Mouse (Mus musculus) kidney, embryonic 15.5 days (tissue): Measurements from ENCODE around the gene Tmem18. TPM values are rescaled to one million over a fixed set of nuclear protein-coding genes. Genes with fewer than 3 reads are reported as not detected.

ENCODE experiments used
- ATAC-seq: fragments of 200-750 bp; cut with Nextera tagmentation; replicated peaks from 2 replicates; pipeline ENCODE4 v1.8.0; 2017; ENCODE audit warnings: moderate TSS enrichment; ENCODE audit not compliant: low FRiP score
- H3K27ac ChIP-seq: fragments of 300-500 bp; sonication (generic); 2 replicates; pipeline ENCODE4 v1.5.1; 2015; ENCODE audit warnings: mild to moderate bottlenecking, inconsistent platforms
- H3K27me3 ChIP-seq: fragments of 300-500 bp; sonication (generic); 2 replicates; pipeline ENCODE4 v1.6.1; 2015; ENCODE audit warnings: inconsistent platforms
- H3K36me3 ChIP-seq: fragments of 300-500 bp; sonication (generic); 2 replicates; pipeline ENCODE4 v1.6.1; 2015; ENCODE audit warnings: inconsistent platforms
- H3K4me1 ChIP-seq: fragments of 300-500 bp; sonication (generic); 2 replicates; pipeline ENCODE4 v1.6.1; 2015; ENCODE audit warnings: inconsistent platforms
- H3K4me2 ChIP-seq: fragments of 300-500 bp; sonication (generic); 2 replicates; pipeline ENCODE4 v1.6.1; 2015; ENCODE audit warnings: moderate library complexity, mild to moderate bottlenecking, inconsistent platforms
- H3K4me3 ChIP-seq: fragments of 300-500 bp; sonication (generic); replicated peaks from 2 replicates; pipeline ENCODE4 v1.5.1; 2015; ENCODE audit warnings: mild to moderate bottlenecking, inconsistent platforms
- H3K9ac ChIP-seq: fragments of 300-500 bp; sonication (generic); 2 replicates; pipeline ENCODE4 v1.6.1; 2015; ENCODE audit warnings: mild to moderate bottlenecking, inconsistent platforms
- H3K9me3 ChIP-seq: fragments of 300-500 bp; sonication (generic); replicated peaks from 2 replicates; pipeline ENCODE4 v1.6.1; 2016; ENCODE audit warnings: inconsistent platforms
- WGBS: fragments of 180-500 bp; shearing (Covaris S2); methylation state at CpG from one replicate; pipeline ENCODE4 v1.1.7; 2015; ENCODE audit warnings: mixed read lengths; 5-methylcytosine and 5-hydroxymethylcytosine counted together
- polyA plus RNA-seq: library from polyadenylated mRNA; unstranded; fragments of >200 nt; fragmentation: Nextera tagmentation; extraction: Ambion mirVana; gene quantifications from 2 replicates; pipeline ENCODE4 v1.2.1, GENCODE M21; 2015

Gene Tmem18
- polyA plus RNA-seq, result 27.3 and 29.6 TPM in 2 replicates

DNA sequence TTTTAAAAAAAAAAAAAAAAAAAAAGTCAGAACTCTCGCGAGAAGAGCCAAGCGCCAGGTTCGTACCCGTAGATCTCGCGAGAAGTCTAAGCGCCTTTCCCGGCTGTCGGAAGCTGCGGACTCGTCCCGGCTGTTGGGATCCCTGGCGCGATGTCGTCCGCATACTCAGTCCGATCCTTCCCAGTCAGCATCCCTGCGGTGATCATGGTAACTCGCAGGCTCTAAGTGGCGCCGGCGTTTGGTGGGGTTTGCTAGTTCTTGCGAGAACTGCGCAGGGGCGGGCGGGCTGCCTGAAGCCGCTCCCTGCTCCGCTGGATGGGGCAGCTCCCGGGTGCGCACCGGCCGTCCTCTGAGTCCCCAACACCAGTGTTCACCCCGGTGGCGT lies at the start of gene Tmem18:
Gene Tmem18, plus strand, starts transcription at position 71 of the 385 bp plus-strand sequence.
- Histone ChIP-seq H3K4me2 (peak within 1 kb of the TSS; percentile 89), H3K4me3 (peak within 1 kb of the TSS; percentile 75), H3K4me1 (peaks cover 28% of the 10 kb centered on the region), H3K36me3 (peaks cover 22% of the 10 kb centered on the region), H3K27ac (peak within 1 kb of the TSS; percentile 92), H3K27me3 (no peaks in the 10 kb centered on the region), H3K9me3 (no peaks in the 10 kb centered on the region), H3K9ac (peak within 1 kb of the TSS; percentile 73)
- 0% methylated on average over 35 of the region's 35 CpGs for WGBS
- ATAC-seq, result peak; percentile 88

DNA sequence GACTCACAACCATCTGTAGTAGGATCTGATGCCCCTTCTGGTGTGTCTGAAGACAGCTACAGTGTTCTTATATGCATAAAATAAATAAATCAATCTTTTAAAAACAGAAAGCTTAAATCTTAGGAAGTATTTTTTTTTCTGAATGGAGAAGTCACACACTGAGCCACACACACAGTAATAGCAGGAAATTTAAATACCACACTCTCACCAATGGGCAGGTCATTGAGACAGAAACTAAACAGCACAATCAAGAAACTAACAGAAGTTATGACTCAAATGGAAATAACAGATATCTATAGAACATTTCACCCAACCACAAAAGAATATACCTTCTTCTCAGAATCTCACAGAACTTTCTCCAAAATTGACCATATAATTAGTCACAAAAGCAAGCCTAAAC lies 26.9 kb upstream of the Tmem18 start:
- H3K4me3 ChIP-seq, result no peak overlapping the region
- no peaks in the 10 kb centered on the region for H3K36me3 ChIP-seq
- ATAC-seq, result no peak
- 0 out of 2 replicates have a peak, but pooled peaks cover 3% of the 10 kb centered on the region for H3K4me1 ChIP-seq
- H3K27ac ChIP-seq, result no peak overlapping the region
- no peak overlapping the region for H3K4me2 ChIP-seq
- H3K9ac ChIP-seq, result no peak overlapping the region
- no peaks in the 10 kb centered on the region for H3K9me3 ChIP-seq
- H3K27me3 ChIP-seq, result no peaks in the 10 kb centered on the region

DNA sequence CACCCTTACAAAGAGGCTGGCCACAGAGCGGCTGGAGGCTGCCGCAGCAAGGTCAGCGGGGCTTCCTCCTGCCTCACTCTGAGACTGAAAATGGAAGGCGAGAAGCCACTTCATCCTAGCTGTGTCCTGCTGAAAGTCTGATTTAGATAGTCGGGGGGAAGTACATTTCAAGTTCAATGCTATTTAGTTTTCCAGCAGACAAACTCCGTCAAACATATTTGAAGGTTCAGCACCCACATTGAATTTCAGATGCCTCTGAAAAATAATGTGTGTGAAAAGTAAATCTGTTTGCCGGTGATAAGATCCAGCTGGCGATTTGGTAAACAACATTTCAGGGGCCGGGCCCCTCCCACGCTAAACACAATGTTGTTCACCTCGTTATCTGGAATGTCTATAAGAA lies 22.8 kb upstream of the Tmem18 start:
- Histone ChIP-seq H3K36me3 (no peaks in the 10 kb centered on the region), H3K9ac (no peak overlapping the region), H3K9me3 (no peaks in the 10 kb centered on the region), H3K4me3 (no peak overlapping the region), H3K27ac (peak overlapping the region; percentile 45; the same call in 1 of the 2 replicates), H3K27me3 (no peaks in the 10 kb centered on the region), H3K4me1 (0 out of 2 replicates have a peak, but pooled peaks cover 3% of the 10 kb centered on the region), H3K4me2 (peak overlapping the region; percentile 35)
- 16% methylated on average over 11 of the region's 11 CpGs for WGBS
- ATAC-seq, result 0 out of 2 replicates have a peak, but pooled peaks have one; percentile 46

DNA sequence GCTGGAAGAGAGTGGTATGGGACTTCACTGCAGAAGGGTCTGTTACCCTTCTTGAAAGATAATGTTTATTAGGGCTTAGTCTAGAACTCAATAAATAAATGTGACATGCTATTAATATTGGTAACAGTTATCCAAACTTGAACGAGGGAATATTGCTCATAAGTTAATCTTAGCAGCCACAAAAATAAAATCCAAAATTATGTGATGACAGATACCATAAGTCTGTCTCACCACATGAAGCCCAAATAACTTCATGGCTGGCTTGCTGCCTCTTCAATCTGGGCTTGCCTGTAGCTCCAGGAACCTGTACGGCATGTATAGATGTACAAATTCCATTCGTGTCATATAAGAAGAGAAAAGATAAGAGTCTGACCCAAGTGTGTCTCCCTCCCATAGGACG lies 12.2 kb upstream of the Tmem18 start:
- 76% methylated on average over 4 of the region's 4 CpGs for WGBS
- Histone ChIP-seq H3K27ac (no peak overlapping the region), H3K27me3 (no peaks in the 10 kb centered on the region), H3K4me2 (no peak overlapping the region), H3K4me1 (no peaks in the 10 kb centered on the region), H3K9me3 (no peaks in the 10 kb centered on the region), H3K9ac (no peak overlapping the region), H3K36me3 (no peaks in the 10 kb centered on the region), H3K4me3 (no peak overlapping the region)
- no peak for ATAC-seq

DNA sequence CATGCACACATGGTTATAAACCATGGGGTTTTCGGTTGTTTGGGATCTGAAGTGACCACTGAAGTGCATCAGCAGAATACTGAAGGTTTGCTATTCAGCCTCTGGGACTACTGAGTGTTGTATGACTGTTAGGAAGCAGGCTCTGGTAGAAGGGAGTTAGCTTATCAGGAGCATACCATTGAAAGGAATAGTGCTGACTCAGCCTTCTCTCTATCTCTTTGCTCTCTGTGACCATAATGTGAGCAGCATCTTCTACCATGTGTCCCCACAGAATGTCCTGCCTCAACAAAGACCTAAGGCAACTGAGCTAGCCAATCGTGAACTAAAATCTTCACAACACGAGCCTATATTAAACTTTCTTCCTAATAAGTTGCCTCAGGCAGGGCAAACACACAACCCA lies 8.3 kb upstream of the Tmem18 start:
- H3K4me1 ChIP-seq, result no peaks in the 10 kb centered on the region
- H3K4me3 ChIP-seq, result no peak overlapping the region
- 84% methylated on average over 3 of the region's 3 CpGs for WGBS
- H3K36me3 ChIP-seq, result no peaks in the 10 kb centered on the region
- H3K9me3 ChIP-seq, result no peaks in the 10 kb centered on the region
- no peak overlapping the region for H3K4me2 ChIP-seq
- H3K9ac ChIP-seq, result no peak overlapping the region
- ATAC-seq, result no peak
- H3K27me3 ChIP-seq, result no peaks in the 10 kb centered on the region
- no peak overlapping the region for H3K27ac ChIP-seq

DNA sequence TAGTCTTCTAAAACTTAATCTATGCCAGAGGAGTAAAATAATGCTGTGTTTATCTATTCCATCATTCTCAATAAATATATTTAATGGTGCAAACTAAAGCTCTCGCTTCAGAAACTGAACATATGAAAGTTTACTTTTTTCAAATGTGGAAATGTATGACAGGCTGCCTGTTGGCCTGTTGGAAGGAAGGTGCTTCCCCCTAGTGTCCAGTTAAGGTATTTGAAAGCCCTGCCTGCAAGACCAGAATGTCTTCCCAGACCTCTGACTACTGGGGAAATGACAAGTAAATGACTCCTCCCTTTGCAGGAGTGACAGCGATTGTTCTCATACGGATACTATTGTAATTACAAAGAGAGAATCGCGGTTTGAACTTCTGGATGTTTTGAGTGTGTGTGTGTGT lies 6.2 kb upstream of the Tmem18 start:
- no peak overlapping the region for H3K4me3 ChIP-seq
- H3K27me3 ChIP-seq, result no peaks in the 10 kb centered on the region
- 14% methylated on average over 5 of the region's 5 CpGs for whole genome bisulfite sequencing
- 0 out of 2 replicates have a peak, but pooled peaks have one; percentile 74 for ATAC-seq
- no peak overlapping the region for H3K4me2 ChIP-seq
- H3K4me1 ChIP-seq, result no peaks in the 10 kb centered on the region
- H3K9me3 ChIP-seq, result no peaks in the 10 kb centered on the region
- H3K27ac ChIP-seq, result no peak overlapping the region
- no peak overlapping the region for H3K9ac ChIP-seq
- no peaks in the 10 kb centered on the region for H3K36me3 ChIP-seq

DNA sequence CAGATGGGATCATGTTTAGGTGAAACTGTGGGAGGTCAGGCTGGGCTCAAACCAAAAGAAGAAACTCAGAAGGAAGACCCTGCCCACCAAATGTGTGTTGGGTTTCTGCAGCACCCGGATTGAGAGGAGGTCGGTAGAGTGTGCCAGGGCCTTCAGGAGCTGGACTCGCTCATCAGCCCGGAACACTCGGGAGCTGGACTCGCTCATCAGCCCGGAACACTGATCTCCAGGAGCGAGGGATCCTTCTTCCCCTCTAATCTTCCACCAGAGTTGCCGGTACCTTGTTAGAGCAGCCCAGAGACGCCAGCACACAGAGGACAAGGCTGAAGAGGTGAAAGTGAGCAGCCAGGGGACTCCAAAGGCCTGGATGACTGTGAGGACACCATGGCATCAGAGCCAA lies 2.9 kb upstream of the Tmem18 start:
- Histone ChIP-seq H3K9me3 (no peaks in the 10 kb centered on the region), H3K4me1 (peaks cover 13% of the 10 kb centered on the region), H3K36me3 (no peaks in the 10 kb centered on the region), H3K27me3 (no peaks in the 10 kb centered on the region), H3K4me3 (no peak overlapping the region), H3K27ac (no peak overlapping the region), H3K4me2 (no peak overlapping the region), H3K9ac (no peak overlapping the region)
- ATAC-seq, result no peak
- WGBS, result 71% methylated on average over 10 of the region's 10 CpGs

DNA sequence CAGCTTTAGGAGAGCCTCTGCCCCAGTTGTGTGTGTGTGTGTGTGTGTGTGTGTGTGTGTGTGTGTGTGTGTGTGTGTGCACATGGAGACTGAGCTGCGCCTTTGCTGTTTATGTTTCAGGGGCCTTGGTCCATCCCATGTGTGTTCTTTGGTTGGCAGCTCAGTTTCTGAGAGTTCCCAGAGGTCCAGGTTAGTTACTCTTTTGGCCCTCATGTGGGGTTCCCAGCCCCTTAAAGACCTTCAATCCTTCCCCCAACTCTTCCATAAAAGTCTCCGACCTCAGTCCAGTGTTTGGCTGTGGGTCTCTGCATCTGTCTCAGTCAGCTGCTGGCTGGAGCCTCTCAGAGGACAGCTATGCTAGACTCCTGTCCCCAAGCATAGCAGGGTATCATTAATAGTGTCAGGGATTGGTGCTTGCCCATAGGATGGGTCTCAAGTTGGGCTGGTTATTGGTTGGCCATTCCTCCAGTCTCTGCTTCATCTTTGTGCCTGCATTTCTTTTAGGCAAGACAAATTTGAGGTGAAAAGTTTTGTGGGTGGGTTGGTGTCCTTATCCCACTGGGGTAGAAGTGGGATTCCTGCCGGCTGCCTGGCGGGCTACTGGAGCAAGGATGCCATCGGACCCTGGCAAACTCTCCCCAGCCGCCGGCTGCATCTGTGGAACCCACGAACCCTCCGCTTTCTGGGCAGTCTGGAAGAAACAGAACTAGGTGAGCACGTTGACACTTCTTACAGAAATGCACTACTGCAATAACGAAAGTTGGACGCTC lies 455 bp upstream of the Tmem18 start:
- H3K27ac ChIP-seq, result peak overlapping the region; percentile 92
- H3K36me3 ChIP-seq, result peaks cover 16% of the 10 kb centered on the region
- 7% methylated on average over 11 of the region's 12 CpGs for WGBS
- H3K27me3 ChIP-seq, result no peaks in the 10 kb centered on the region
- peaks cover 25% of the 10 kb centered on the region for H3K4me1 ChIP-seq
- peak; percentile 36 for ATAC-seq
- no peaks in the 10 kb centered on the region for H3K9me3 ChIP-seq
- H3K4me2 ChIP-seq, result peak overlapping the region; percentile 89
- H3K9ac ChIP-seq, result peak overlapping the region; percentile 73
- peak overlapping the region; percentile 75 for H3K4me3 ChIP-seq

DNA sequence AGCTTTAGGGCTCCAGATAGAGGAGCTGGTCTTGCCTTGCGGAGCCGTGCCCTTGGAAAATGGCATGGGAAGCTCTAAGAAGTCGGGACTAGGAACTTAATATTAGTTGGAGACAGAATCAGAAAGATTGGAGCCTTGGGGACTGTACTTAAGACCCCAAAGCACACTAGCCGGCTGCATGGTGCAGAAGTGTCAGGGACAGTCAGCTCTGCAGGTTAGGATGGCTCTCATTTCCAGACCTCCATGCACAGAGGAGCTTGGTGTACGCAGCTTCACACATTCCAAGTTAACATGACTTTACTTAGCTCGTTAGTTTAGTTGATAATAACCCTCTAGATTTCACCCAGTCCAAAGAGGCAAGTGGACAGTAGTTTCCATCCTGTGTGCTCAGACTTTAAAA lies 637 bp downstream of the Tmem18 start:
- H3K9ac ChIP-seq, result peak overlapping the region; percentile 73
- no peaks in the 10 kb centered on the region for H3K9me3 ChIP-seq
- ATAC-seq, result no peak
- peaks cover 23% of the 10 kb centered on the region for H3K36me3 ChIP-seq
- H3K27ac ChIP-seq, result peak overlapping the region; percentile 92
- H3K4me3 ChIP-seq, result peak overlapping the region; percentile 75
- peaks cover 28% of the 10 kb centered on the region for H3K4me1 ChIP-seq
- 10% methylated on average over 6 of the region's 6 CpGs for WGBS
- no peaks in the 10 kb centered on the region for H3K27me3 ChIP-seq
- peak overlapping the region; percentile 89 for H3K4me2 ChIP-seq

DNA sequence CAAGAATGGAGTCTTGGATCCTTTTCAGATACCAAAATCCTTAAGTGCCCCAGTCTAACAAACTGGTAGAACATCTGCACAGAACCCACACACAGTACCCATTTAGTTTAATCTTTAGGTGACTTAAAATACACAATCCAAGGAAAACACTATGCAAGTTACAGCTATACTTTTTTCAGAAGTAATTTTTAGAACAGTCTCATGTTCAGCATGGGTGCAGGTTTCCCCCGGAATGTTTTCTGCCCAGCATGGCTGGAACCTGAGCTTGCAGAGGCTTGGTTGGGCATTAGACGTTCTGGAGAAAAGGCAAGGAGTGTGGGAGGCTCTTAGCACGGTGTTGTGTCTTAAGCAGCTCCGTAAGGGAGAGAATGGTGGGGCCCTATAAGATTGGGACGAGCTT lies 7.6 kb downstream of the Tmem18 start:
- H3K36me3 ChIP-seq, result peaks cover 40% of the 10 kb centered on the region
- no peaks in the 10 kb centered on the region for H3K27me3 ChIP-seq
- no peak for ATAC-seq
- no peaks in the 10 kb centered on the region for H3K9me3 ChIP-seq
- peaks cover 15% of the 10 kb centered on the region for H3K4me1 ChIP-seq
- H3K4me3 ChIP-seq, result no peak overlapping the region
- no peak overlapping the region for H3K4me2 ChIP-seq
- no peak overlapping the region for H3K9ac ChIP-seq
- no peak overlapping the region for H3K27ac ChIP-seq
- WGBS, result 85% methylated on average over 5 of the region's 5 CpGs

DNA sequence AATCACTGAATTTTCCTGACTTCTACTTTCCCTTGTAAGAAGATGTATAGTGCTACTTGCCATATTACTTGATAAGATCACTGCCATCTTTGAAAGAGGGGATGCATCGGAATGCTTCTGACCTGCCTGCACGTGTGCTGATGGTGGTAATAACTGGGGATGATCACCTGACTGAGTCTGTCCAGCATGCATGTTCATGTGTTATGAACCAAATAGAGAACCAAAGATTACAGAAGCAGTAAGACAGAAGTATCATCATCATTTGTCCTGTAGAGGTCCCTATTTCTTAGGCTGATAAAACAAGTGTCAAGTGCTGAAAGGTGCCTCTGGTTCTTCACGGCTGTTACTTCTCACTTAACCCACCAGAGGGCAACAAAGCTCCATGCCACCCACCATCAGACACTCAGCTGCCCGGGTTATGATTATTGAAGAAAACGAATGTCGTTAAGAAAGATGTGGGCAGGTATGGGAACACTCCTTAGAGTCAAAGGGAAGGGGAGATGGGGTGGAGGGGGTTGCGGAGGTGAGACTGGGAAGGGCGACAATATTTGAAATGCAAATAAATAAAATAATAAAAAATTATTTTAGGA lies 12.7 kb downstream of the Tmem18 start:
- Histone ChIP-seq H3K27ac (no peak overlapping the region), H3K4me1 (no peaks in the 10 kb centered on the region), H3K9ac (no peak overlapping the region), H3K4me2 (no peak overlapping the region), H3K4me3 (no peak overlapping the region), H3K9me3 (no peaks in the 10 kb centered on the region), H3K36me3 (peaks cover 4% of the 10 kb centered on the region), H3K27me3 (peaks cover 8% of the 10 kb centered on the region; the same call in 1 of the 2 replicates)
- WGBS, result 45% methylated on average over 8 of the region's 8 CpGs
- ATAC-seq, result 0 out of 2 replicates have a peak, but pooled peaks have one; percentile 18

DNA sequence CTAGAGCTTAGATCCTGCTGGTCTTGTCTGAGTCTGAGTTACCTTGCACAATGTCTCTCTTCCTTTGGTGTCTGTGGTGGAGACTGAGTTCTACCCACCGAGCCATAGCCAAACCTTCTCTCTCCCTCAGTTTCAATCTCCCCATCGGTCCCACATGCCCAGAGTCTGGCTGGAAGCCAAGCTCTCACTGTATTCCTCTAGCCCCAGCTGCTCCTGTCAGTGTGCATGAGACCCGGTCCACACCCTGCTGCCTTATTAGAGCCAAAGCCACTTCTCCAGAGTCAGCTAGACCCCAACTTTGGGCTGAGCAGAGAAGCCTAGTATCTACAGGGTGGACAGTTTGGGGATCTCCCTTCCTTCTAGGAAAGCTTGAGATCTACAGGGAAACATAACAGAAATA lies 14.7 kb downstream of the Tmem18 start:
- Histone ChIP-seq H3K4me3 (no peak overlapping the region), H3K4me2 (no peak overlapping the region), H3K27ac (no peak overlapping the region), H3K9ac (no peak overlapping the region), H3K36me3 (no peaks in the 10 kb centered on the region), H3K9me3 (no peaks in the 10 kb centered on the region), H3K4me1 (no peaks in the 10 kb centered on the region), H3K27me3 (peaks cover 8% of the 10 kb centered on the region; the same call in 1 of the 2 replicates)
- no peak for ATAC-seq
- 42% methylated on average over 3 of the region's 3 CpGs for WGBS
